Mouse (Mus musculus) left cerebral cortex, postnatal 25 days (tissue): ENCODE measurements around the gene Ttpal. TPM values are rescaled to one million over a fixed set of nuclear protein-coding genes. Genes with fewer than 3 reads are reported as not detected.
A peak's percentile ranks its signal among the peaks of the same experiment; 100 is the strongest.

Experiments
- DNase-seq, 2 experiments: peaks; one replicate each; pipeline ENCODE4 v3.0.0; 2022; ENCODE audit warnings: low spot score in 2 of 2, mixed read lengths in 1 of 2
- intact Hi-C: fragments of 180-260 bp; cut with DNase I; formaldehyde crosslinking; loops from one replicate; pipeline ENCODE4 v1.15.1; 2025
- total RNA-seq, 2 experiments: library from RNA; stranded (reverse); gene quantifications; 2 replicates each; pipeline ENCODE4 v1.2.3; 2021

Ttpal gene
- total RNA-seq, 2 experiments from 2014 or later = 69.4 to 71.3 TPM

GRCm38 (mm10) chr2:163590211-163590610, 11.9 kb upstream of the Ttpal start:
- DNase-seq = no peak
- intact Hi-C loops = no loop called here

- intact Hi-C loops = no loop called here
- no peak for DNase-seq
Observed at GRCm38 (mm10) chr2:163590996-163591395, 11.1 kb upstream of the Ttpal start.

GRCm38 (mm10) chr2:163592084-163592483, 10.0 kb upstream of the Ttpal start:
- no peak for DNase-seq

GRCm38 (mm10) chr2:163593636-163594282, 8.4 kb upstream of the Ttpal start:
- intact Hi-C loops = loop anchor here (1.0 kb wide), 1 partner anchor 58 kb away; no protein-coding TSS in a partner anchor
- DNase-seq = no peak

More at GRCm38 (mm10) chr2:163592084-163592483, 10.0 kb upstream of the Ttpal start:
- intact Hi-C loops = no loop called here

GRCm38 (mm10) chr2:163595119-163595518, 7.0 kb upstream of the Ttpal start:
- no peak for DNase-seq
- intact Hi-C loops = no loop called here

GRCm38 (mm10) chr2:163596057-163596872, 5.8 kb upstream of the Ttpal start:
- intact Hi-C loops = no loop called here
- DNase-seq = no peak

- intact Hi-C loops = no loop called here
- no peak for DNase-seq
Observed at GRCm38 (mm10) chr2:163596873-163597155, 5.3 kb upstream of the Ttpal start.

GRCm38 (mm10) chr2:163597661-163598060, 4.5 kb upstream of the Ttpal start:
- intact Hi-C loops = no loop called here

GRCm38 (mm10) chr2:163599226-163599625, 2.9 kb upstream of the Ttpal start:
- intact Hi-C loops = no loop called here
- DNase-seq = peak in 1 of 2 experiments; percentile 45

More at GRCm38 (mm10) chr2:163597661-163598060, 4.5 kb upstream of the Ttpal start:
- DNase-seq = peak; percentile 48 to 63

- no peak for DNase-seq
- intact Hi-C loops = loop anchor here (1.0 kb wide), 1 partner anchor 118 kb away; no protein-coding TSS in a partner anchor
Observed at GRCm38 (mm10) chr2:163601066-163601465, 1.0 kb upstream of the Ttpal start.

- DNase-seq = no peak
- intact Hi-C loops = loop anchor here (1.0 to 2.0 kb wide), 2 partner anchors 43 to 118 kb away; partner anchors contain the start of gene Serinc3
Observed at GRCm38 (mm10) chr2:163601712-163602100, 408 bp upstream of the Ttpal start.

- intact Hi-C loops = no loop called here
- no peak for DNase-seq
Observed at GRCm38 (mm10) chr2:163606161-163606560, 4.0 kb downstream of the Ttpal start.

GRCm38 (mm10) chr2:163608008-163608407, 5.9 kb downstream of the Ttpal start:
- DNase-seq = no peak
- intact Hi-C loops = no loop called here

- intact Hi-C loops = no loop called here
- no peak for DNase-seq
Observed at GRCm38 (mm10) chr2:163609281-163609975, 7.3 kb downstream of the Ttpal start.

GRCm38 (mm10) chr2:163611176-163611575, 9.1 kb downstream of the Ttpal start:
- DNase-seq = no peak
- intact Hi-C loops = no loop called here

- intact Hi-C loops = no loop called here
- no peak for DNase-seq
Observed at GRCm38 (mm10) chr2:163613206-163613605, 11.1 kb downstream of the Ttpal start.

- intact Hi-C loops = no loop called here
- DNase-seq = no peak
Observed at GRCm38 (mm10) chr2:163613990-163614389, 11.9 kb downstream of the Ttpal start.

- intact Hi-C loops = no loop called here
- no peak for DNase-seq
Observed at GRCm38 (mm10) chr2:163615401-163615800, 13.3 kb downstream of the Ttpal start.

GRCm38 (mm10) chr2:163615906-163616651, 14.0 kb downstream of the Ttpal start:
- intact Hi-C loops = no loop called here
- DNase-seq = peak in 1 of 2 experiments; percentile 44
